Comparison of ENCODE assay signal across 8 mouse cellular contexts in genomic region chr2:60730024-60730423, GRCm38 (mm10). TPM values are rescaled to one million over a fixed set of nuclear protein-coding genes. Genes with fewer than 3 reads are reported as not detected.
A peak's percentile ranks its signal among the peaks of the same experiment; 100 is the strongest.
DNase-seq lines count a peak whose midpoint lies in the region; ATAC-seq and TF ChIP-seq lines count a peak whose summit lies in the region.

No protein-coding gene starts in this region.

- intact Hi-C loops in gastrocnemius, adult 2 months (cut with DNase I), result no loop called here

- WGBS in forebrain, embryonic 16.5 days, result 20% methylated on average over 3 of the region's 3 CpGs

- 0 out of 2 replicates have a peak, but pooled peaks cover 3% of the 10 kb centered on the region for H3K27me3 ChIP-seq in forebrain, embryonic 16.5 days (replicated peaks; ENCODE audit: control insufficient read depth, insufficient read depth, low read length)

- no peaks in the 10 kb centered on the region for H3K36me3 ChIP-seq in forebrain, embryonic 16.5 days (ENCODE audit: control insufficient read depth, insufficient read depth)

- H3K9ac ChIP-seq in forebrain, embryonic 16.5 days (replicated peaks; ENCODE audit: low read depth, low read length), result no peak overlapping the region

- no peak for ATAC-seq in forebrain, embryonic 16.5 days
- ATAC-seq in megakaryocyte-erythroid progenitor cell, adult 5-6 weeks (replicated peaks; ENCODE audit: low FRiP score, low TSS enrichment, poor library complexity, severe bottlenecking), result no peak

- H3K4me3 ChIP-seq in gastrocnemius, adult 2 months, result no peak overlapping the region
- H3K4me3 ChIP-seq in forebrain, embryonic 16.5 days (replicated peaks; ENCODE audit: low read length), result no peak overlapping the region

- no peak for TF ChIP-seq CTCF in gastrocnemius, adult 2 months (IDR thresholded peaks at IDR 0.05)

- H3K4me2 ChIP-seq in forebrain, embryonic 16.5 days (ENCODE audit: low read length), result no peak overlapping the region

- peak overlapping the region; percentile 12; the same call in 1 of the 2 replicates for H3K27ac ChIP-seq in gastrocnemius, adult 2 months
- H3K27ac ChIP-seq in forebrain, embryonic 16.5 days (ENCODE audit: low read length), result no peak overlapping the region

- H3K9me3 ChIP-seq in forebrain, embryonic 16.5 days (ENCODE audit: control insufficient read depth, low read length), result no peaks in the 10 kb centered on the region

- no peaks in the 10 kb centered on the region for H3K4me1 ChIP-seq in forebrain, embryonic 16.5 days (replicated peaks; ENCODE audit: control insufficient read depth, insufficient read depth, low read length)

- no peak for DNase-seq in gastrocnemius, adult 2 months
- DNase-seq in gastrocnemius, adult 18-20 months (ENCODE audit: low spot score), result no peak
- DNase-seq in urinary bladder, postnatal 4 days (ENCODE audit: low spot score in 2 of 2), result peak; percentile 69 to 71
- DNase-seq in urinary bladder, adult 2 months (ENCODE audit: low spot score), result no peak
- DNase-seq in kidney, postnatal 14 days, result peak; percentile 82
- DNase-seq in thymus, postnatal 0 days (ENCODE audit: low spot score), result no peak

RNA-seq across cellular contexts. Expression of gene Itgb6, which starts 7.6 kb away (rescaled TPM):
- 10 to 100 TPM; 18.3 to 50.1 TPM for total RNA-seq in gastrocnemius, adult 2 months (2021)
- total RNA-seq in gastrocnemius, adult 18-20 months (2021), result 10 to 100 TPM; 38.3 to 44.0 TPM
- 15.6 and 17.2 TPM in 2 replicates for polyA plus RNA-seq in urinary bladder, adult 2 months (2012; rRNA removed)
- not detected in 2 replicates for polyA plus RNA-seq in forebrain, embryonic 16.5 days (2015; fragmentation: Nextera tagmentation; extraction: Ambion mirVana)
- 0.08 and 0.12 TPM in 2 replicates for polyA plus RNA-seq in thymus, postnatal 0 days (2015; fragmentation: Nextera tagmentation; extraction: Ambion mirVana)
- total RNA-seq in megakaryocyte-erythroid progenitor cell, adult 5-6 weeks (2014; fragmentation: Nextera tagmentation), result not detected in 2 replicates
- not detected in 2 replicates for total RNA-seq in megakaryocyte-erythroid progenitor cell, adult 5-6 weeks (2017)

Comparison
In these comparisons a context has a peak if more than half of its experiments do, and no peak if none do; other contexts are left out.
1. DNase-seq: peak in urinary bladder, postnatal 4 days (2 of 2) and kidney, postnatal 14 days (single experiment); none in gastrocnemius, adult 2 months (single experiment), gastrocnemius, adult 18-20 months (single experiment), urinary bladder, adult 2 months (single experiment) and thymus, postnatal 0 days (single experiment).
2. RNA of gene Itgb6, which starts 7.6 kb away (total RNA-seq): 18.3 to 50.1 TPM in gastrocnemius, adult 2 months and 38.3 to 44.0 TPM in gastrocnemius, adult 18-20 months; not detected in megakaryocyte-erythroid progenitor cell, adult 5-6 weeks; every median in the first group is over 10 times any median in the second.